Comparison of ENCODE assay signal across 18 mouse cellular contexts in genomic region chr13:52778848-52779247, GRCm38 (mm10).
DNase-seq lines count a peak whose midpoint lies in the region; ATAC-seq and TF ChIP-seq lines count a peak whose summit lies in the region.
"Had no signal": no experiment of that assay in that cellular context is flagged by ENCODE, and none has a peak within 500 bp of the region (broad histone marks: within the 10 kb centered on the region; RNA-seq: fewer than 3 reads in every experiment).

No protein-coding gene starts in this region.

- ATAC-seq in lung, embryonic 14.5 days (ENCODE audit: insufficient read depth) = no peak
- ATAC-seq: forebrain, embryonic 15.5 days had no signal

- TF ChIP-seq CTCF in gastrocnemius, adult 2 months (IDR thresholded peaks at IDR 0.05) = no peak
- no peak for TF ChIP-seq CTCF in lung, embryonic 14.5 days (IDR thresholded peaks at IDR 0.05; ENCODE audit: low read depth)
- TF ChIP-seq CTCF in lung, adult 2 months (IDR thresholded peaks at IDR 0.05; ENCODE audit: insufficient read depth, low read length) = no peak
- TF ChIP-seq CTCF in embryonic fibroblast, embryonic 13.5 days (IDR thresholded peaks at IDR 0.05; ENCODE audit: borderline replicate concordance, insufficient read depth, low read length) = no peak

- H3K9ac ChIP-seq in lung, embryonic 14.5 days = no peak overlapping the region
- H3K9ac ChIP-seq: forebrain, embryonic 15.5 days; hindbrain, embryonic 15.5 days had no signal

- no peaks in the 10 kb centered on the region for H3K9me3 ChIP-seq in lung, embryonic 14.5 days (ENCODE audit: low read depth, low read length)
- H3K9me3 ChIP-seq: forebrain, embryonic 15.5 days; hindbrain, embryonic 15.5 days had no signal

- H3K36me3 ChIP-seq in lung, embryonic 14.5 days (ENCODE audit: insufficient read depth) = no peaks in the 10 kb centered on the region
- H3K36me3 ChIP-seq: forebrain, embryonic 15.5 days; hindbrain, embryonic 15.5 days had no signal

- TF ChIP-seq POLR2A in lung, adult 2 months (IDR thresholded peaks at IDR 0.05; ENCODE audit: borderline replicate concordance, extremely low read depth, low read depth, low read length) = no peak
- TF ChIP-seq POLR2A in embryonic fibroblast, embryonic 13.5 days (IDR thresholded peaks at IDR 0.05; ENCODE audit: low read depth, low read length) = no peak

- H3K27ac ChIP-seq in gastrocnemius, adult 2 months = peak overlapping the region; percentile 38; the same call in 1 of the 2 replicates
- peak overlapping the region; percentile 30 for H3K27ac ChIP-seq in lung, embryonic 14.5 days (ENCODE audit: low read depth)
- peak overlapping the region; percentile 61 for H3K27ac ChIP-seq in embryonic fibroblast, embryonic 13.5 days (ENCODE audit: insufficient read depth, low read length)
- H3K27ac ChIP-seq: forebrain, embryonic 15.5 days; heart, adult 2 months; hindbrain, embryonic 15.5 days had no signal

- no peak for DNase-seq in gastrocnemius, adult 2 months
- DNase-seq in gastrocnemius, postnatal 25 days = no peak
- no peak for DNase-seq in lung, embryonic 14.5 days
- no peak for DNase-seq in lung, adult 2 months
- peak; percentile 78 for DNase-seq in NIH3T3 (ENCODE audit: low read depth)
- DNase-seq in thymus, postnatal 4 days = no peak
- no peak for DNase-seq in left cerebral cortex, postnatal 36 days (ENCODE audit: low spot score in 2 of 2)
- DNase-seq: adrenal gland, adult 2 months; adrenal gland, postnatal 25 days; cerebellum, adult 18-20 months; cerebellum, postnatal 10 days; gastrocnemius, postnatal 10 days; heart, adult 2 months; heart, postnatal 36 days had no signal

- 19% methylated on average over 4 of the region's 4 CpGs for WGBS in lung, embryonic 14.5 days
- WGBS in lung, adult 2 months = 38% methylated on average over 4 of the region's 4 CpGs

- no peak overlapping the region for H3K4me2 ChIP-seq in lung, embryonic 14.5 days
- H3K4me2 ChIP-seq: forebrain, embryonic 15.5 days; heart, embryonic 11.5 days; hindbrain, embryonic 15.5 days had no signal

- H3K4me3 ChIP-seq in gastrocnemius, adult 2 months = no peak overlapping the region
- no peak overlapping the region for H3K4me3 ChIP-seq in lung, embryonic 14.5 days (ENCODE audit: low read depth, low read length)
- H3K4me3 ChIP-seq in lung, adult 2 months (replicated peaks; ENCODE audit: extremely low read depth, low read depth, low read length) = no peak overlapping the region
- no peak overlapping the region for H3K4me3 ChIP-seq in embryonic fibroblast, embryonic 13.5 days (ENCODE audit: insufficient read depth, low read length)
- H3K4me3 ChIP-seq: forebrain, embryonic 15.5 days; heart, adult 2 months; hindbrain, embryonic 15.5 days had no signal

- H3K4me1 ChIP-seq in lung, embryonic 14.5 days (ENCODE audit: insufficient read depth) = peaks cover 19% of the 10 kb centered on the region
- no peaks in the 10 kb centered on the region for H3K4me1 ChIP-seq in lung, adult 2 months (ENCODE audit: control insufficient read depth, insufficient read depth, low read length)
- peaks cover 8% of the 10 kb centered on the region; the same call in 1 of the 2 replicates for H3K4me1 ChIP-seq in embryonic fibroblast, embryonic 13.5 days (ENCODE audit: control insufficient read depth, insufficient read depth, low read length)
- H3K4me1 ChIP-seq: forebrain, embryonic 15.5 days had no signal

- no peaks in the 10 kb centered on the region for H3K27me3 ChIP-seq in lung, embryonic 14.5 days (ENCODE audit: insufficient read depth, low read length)
- H3K27me3 ChIP-seq: forebrain, embryonic 15.5 days; hindbrain, embryonic 15.5 days had no signal

- intact Hi-C loops in gastrocnemius, adult 2 months (cut with DNase I) = loop anchor here (5.0 kb wide), 1 partner anchor 33 kb away; no protein-coding TSS in a partner anchor
- intact Hi-C loops in left cerebral cortex, postnatal 36 days (cut with DNase I) = no loop called here
